Mouse (Mus musculus): Measurements from ENCODE around the gene Set. TPM values are rescaled to one million over a fixed set of nuclear protein-coding genes. Genes with fewer than 3 reads are reported as not detected.

Gene Set
- total RNA-seq (2014; rRNA removed): 361 and 392 TPM in 2 replicates
- 349 and 384 TPM in 2 replicates for polyA plus RNA-seq (2015; fragmentation: Nextera tagmentation; extraction: Ambion mirVana)

DNA sequence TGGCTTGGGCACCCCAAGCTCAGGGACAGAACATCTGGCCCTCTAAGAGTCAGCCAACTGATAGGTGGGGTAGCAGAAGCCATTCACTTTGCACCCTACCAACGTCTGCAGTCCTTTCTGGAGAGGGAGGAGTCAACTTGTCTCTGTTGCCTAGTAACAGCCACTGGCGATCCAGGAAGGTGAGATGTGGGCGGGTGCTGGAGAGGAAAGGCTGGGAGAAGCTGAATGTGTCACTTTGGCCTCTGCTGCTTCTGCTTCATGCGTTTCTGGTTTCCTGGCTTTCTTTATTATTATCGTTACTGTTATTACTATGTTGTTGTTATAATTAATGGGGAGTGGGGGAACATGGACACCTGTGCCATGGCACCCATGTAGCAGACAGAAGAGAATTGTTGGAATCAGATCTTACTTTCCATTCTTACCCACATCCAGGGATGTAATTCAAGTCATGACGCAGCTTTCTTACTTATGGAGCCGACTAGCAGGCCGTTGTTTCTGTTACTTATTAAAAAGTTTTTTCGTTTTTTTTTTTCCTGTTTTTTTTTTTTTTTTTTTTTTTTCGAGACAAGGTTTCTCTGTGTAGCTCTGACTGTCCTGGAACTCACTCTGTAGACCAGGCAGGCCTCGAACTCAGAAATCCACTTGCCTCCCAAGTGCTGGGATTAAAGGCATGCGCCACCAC is at the start of gene Set:
TSS of gene Set (plus strand) at position 156 of the 682 bp plus-strand sequence.
- Histone ChIP-seq H3K27ac (ENCODE audit: low read depth, low read length) (no peak within 1 kb of the TSS), H3K27me3 (ENCODE audit: insufficient read depth, low read length) (no peaks in the 10 kb centered on the region), H3K9ac (no peak within 1 kb of the TSS), H3K4me2 (ENCODE audit: low read depth) (no peak within 1 kb of the TSS), H3K4me1 (ENCODE audit: insufficient read depth) (0 out of 2 replicates have a peak, but pooled peaks cover 4% of the 10 kb centered on the region), H3K4me3 (ENCODE audit: low read depth, low read length) (no peak within 1 kb of the TSS), H3K36me3 (ENCODE audit: insufficient read depth) (no peaks in the 10 kb centered on the region), H3K9me3 (ENCODE audit: low read length) (no peaks in the 10 kb centered on the region)
- 53% methylated on average over 12 of the region's 12 CpGs for WGBS
- TF ChIP-seq CTCF (IDR thresholded peaks at IDR 0.05; ENCODE audit: low read depth): no peak
- no peak for DNase-seq
- ATAC-seq: no peak

DNA sequence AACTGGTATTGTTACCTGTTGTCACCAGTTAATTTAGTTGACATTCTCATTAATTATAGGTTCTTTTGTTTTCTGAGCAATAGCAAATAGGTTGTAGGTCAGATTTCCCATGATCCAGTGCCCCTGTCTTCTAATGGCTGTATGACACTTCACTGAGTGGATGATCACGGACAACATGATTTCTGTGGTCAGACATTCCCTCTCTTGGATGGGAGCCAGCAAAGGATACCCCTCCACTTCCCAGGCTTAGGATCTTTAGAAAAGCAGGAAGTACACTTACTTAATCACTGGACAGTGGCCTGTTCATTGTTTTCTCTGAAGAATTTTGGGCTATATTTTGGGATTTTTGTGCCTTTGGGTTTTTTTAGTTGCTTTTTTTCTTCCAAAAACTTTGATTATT is 48.1 kb upstream of the Set start:
- Histone ChIP-seq H3K4me3 (ENCODE audit: low read depth, low read length) (no peak overlapping the region), H3K27ac (ENCODE audit: low read depth, low read length) (no peak overlapping the region), H3K4me1 (ENCODE audit: insufficient read depth) (no peaks in the 10 kb centered on the region), H3K9ac (no peak overlapping the region), H3K4me2 (ENCODE audit: low read depth) (no peak overlapping the region), H3K9me3 (ENCODE audit: low read length) (no peaks in the 10 kb centered on the region), H3K27me3 (ENCODE audit: insufficient read depth, low read length) (no peaks in the 10 kb centered on the region), H3K36me3 (ENCODE audit: insufficient read depth) (peaks cover 94% of the 10 kb centered on the region)
- WGBS: 55% methylated on average over 1 of the region's 1 CpGs
- no peak for ATAC-seq
- TF ChIP-seq CTCF (IDR thresholded peaks at IDR 0.05; ENCODE audit: low read depth): no peak
- no peak for DNase-seq

DNA sequence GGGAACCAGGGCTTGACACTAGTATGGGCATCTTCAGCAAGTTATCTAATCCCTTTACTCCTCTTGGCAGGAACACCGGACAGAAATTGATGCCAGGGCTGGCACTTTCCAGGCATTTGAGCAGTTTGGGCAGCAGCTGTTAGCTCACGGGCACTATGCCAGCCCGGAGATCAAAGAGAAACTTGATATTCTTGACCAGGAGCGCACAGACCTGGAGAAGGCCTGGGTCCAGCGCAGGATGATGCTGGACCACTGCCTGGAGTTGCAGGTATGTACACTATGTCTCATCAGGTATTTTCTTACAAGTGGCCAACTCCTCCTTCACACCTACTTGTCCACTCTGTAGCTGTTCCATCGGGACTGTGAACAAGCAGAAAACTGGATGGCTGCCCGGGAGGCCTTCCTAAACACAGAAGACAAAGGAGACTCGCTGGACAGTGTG is 46.3 kb upstream of the Set start:
- WGBS: 63% methylated on average over 8 of the region's 8 CpGs
- no peaks in the 10 kb centered on the region for H3K9me3 ChIP-seq (ENCODE audit: low read length)
- H3K4me3 ChIP-seq (ENCODE audit: low read depth, low read length): no peak overlapping the region
- no peaks in the 10 kb centered on the region for H3K27me3 ChIP-seq (ENCODE audit: insufficient read depth, low read length)
- ATAC-seq (no peak), DNase-seq (peak; percentile 36)
- H3K4me2 ChIP-seq (ENCODE audit: low read depth): no peak overlapping the region
- peaks cover 97% of the 10 kb centered on the region for H3K36me3 ChIP-seq (ENCODE audit: insufficient read depth)
- TF ChIP-seq CTCF (IDR thresholded peaks at IDR 0.05; ENCODE audit: low read depth): no peak
- no peak overlapping the region for H3K9ac ChIP-seq
- no peaks in the 10 kb centered on the region for H3K4me1 ChIP-seq (ENCODE audit: insufficient read depth)
- no peak overlapping the region; the same call in 1 of the 2 replicates for H3K27ac ChIP-seq (ENCODE audit: low read depth, low read length)

GRCm38 (mm10) chr2:30014326-30014966 is 42.7 kb upstream of the Set start:
- no peak for TF ChIP-seq CTCF (IDR thresholded peaks at IDR 0.05; ENCODE audit: low read depth)
- Histone ChIP-seq H3K9ac (no peak overlapping the region), H3K36me3 (ENCODE audit: insufficient read depth) (peaks cover 98% of the 10 kb centered on the region), H3K27me3 (ENCODE audit: insufficient read depth, low read length) (no peaks in the 10 kb centered on the region), H3K4me1 (ENCODE audit: insufficient read depth) (no peaks in the 10 kb centered on the region), H3K4me3 (ENCODE audit: low read depth, low read length) (no peak overlapping the region), H3K27ac (ENCODE audit: low read depth, low read length) (no peak overlapping the region), H3K4me2 (ENCODE audit: low read depth) (no peak overlapping the region), H3K9me3 (ENCODE audit: low read length) (no peaks in the 10 kb centered on the region)
- DNase-seq (no peak), ATAC-seq (no peak)
- WGBS: 81% methylated on average over 11 of the region's 11 CpGs

DNA sequence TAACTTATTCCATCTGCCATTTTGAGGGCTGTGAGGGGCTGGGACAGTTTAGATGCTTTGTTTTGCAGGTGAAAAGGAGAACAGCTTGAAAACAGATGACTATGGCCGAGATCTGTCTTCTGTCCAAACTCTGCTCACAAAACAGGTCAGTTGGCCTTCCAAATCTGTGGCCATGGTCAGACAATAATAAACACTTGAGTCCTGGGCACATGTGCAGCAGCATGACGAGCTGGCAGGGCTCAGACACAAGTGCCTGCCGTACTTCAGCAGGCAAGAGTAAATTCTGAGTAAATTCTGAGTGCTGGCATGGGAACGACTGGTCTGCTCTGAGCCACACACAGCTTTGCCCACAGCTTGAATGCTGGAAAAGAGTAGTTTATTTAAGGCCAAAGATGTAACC is 31.7 kb upstream of the Set start:
- Histone ChIP-seq H3K4me2 (ENCODE audit: low read depth) (no peak overlapping the region), H3K27me3 (ENCODE audit: insufficient read depth, low read length) (no peaks in the 10 kb centered on the region), H3K9me3 (ENCODE audit: low read length) (no peaks in the 10 kb centered on the region), H3K9ac (no peak overlapping the region), H3K36me3 (ENCODE audit: insufficient read depth) (peaks cover 100% of the 10 kb centered on the region), H3K27ac (ENCODE audit: low read depth, low read length) (no peak overlapping the region), H3K4me3 (ENCODE audit: low read depth, low read length) (no peak overlapping the region), H3K4me1 (ENCODE audit: insufficient read depth) (no peaks in the 10 kb centered on the region)
- TF ChIP-seq CTCF (IDR thresholded peaks at IDR 0.05; ENCODE audit: low read depth): no peak
- WGBS: 86% methylated on average over 4 of the region's 4 CpGs
- ATAC-seq (no peak), DNase-seq (no peak)

DNA sequence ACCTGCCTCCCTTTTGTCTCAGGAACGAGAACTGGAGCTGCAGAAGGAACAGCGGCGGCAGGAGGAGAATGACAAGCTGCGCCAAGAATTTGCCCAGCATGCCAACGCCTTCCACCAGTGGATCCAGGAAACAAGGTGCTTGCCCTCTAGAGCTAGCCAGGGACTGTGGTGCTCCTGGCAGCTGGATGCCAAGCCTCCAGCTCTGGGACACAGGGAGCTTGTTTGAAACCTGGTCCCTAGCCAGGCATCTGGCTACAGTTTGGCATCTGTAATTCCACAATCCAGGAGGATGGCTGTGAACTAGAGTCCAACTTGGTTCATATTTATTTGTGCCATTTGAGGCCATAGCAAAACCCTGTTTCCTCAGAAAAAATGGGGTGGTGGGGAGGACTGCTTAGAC is 30.2 kb upstream of the Set start:
- no peak overlapping the region for H3K4me2 ChIP-seq (ENCODE audit: low read depth)
- H3K4me1 ChIP-seq (ENCODE audit: insufficient read depth): no peaks in the 10 kb centered on the region
- H3K9me3 ChIP-seq (ENCODE audit: low read length): no peaks in the 10 kb centered on the region
- no peak overlapping the region for H3K4me3 ChIP-seq (ENCODE audit: low read depth, low read length)
- H3K27ac ChIP-seq (ENCODE audit: low read depth, low read length): no peak overlapping the region
- ATAC-seq: no peak
- no peaks in the 10 kb centered on the region for H3K27me3 ChIP-seq (ENCODE audit: insufficient read depth, low read length)
- no peak for TF ChIP-seq CTCF (IDR thresholded peaks at IDR 0.05; ENCODE audit: low read depth)
- H3K9ac ChIP-seq: no peak overlapping the region
- H3K36me3 ChIP-seq (ENCODE audit: insufficient read depth): peaks cover 100% of the 10 kb centered on the region
- 87% methylated on average over 5 of the region's 5 CpGs for WGBS
- no peak for DNase-seq

GRCm38 (mm10) chr2:30032244-30032846 is 24.8 kb upstream of the Set start:
- TF ChIP-seq CTCF (IDR thresholded peaks at IDR 0.05; ENCODE audit: low read depth): peak; percentile 47
- no peaks in the 10 kb centered on the region for H3K27me3 ChIP-seq (ENCODE audit: insufficient read depth, low read length)
- H3K9ac ChIP-seq: no peak overlapping the region
- no peak overlapping the region for H3K4me3 ChIP-seq (ENCODE audit: low read depth, low read length)
- DNase-seq: no peak
- 54% methylated on average over 11 of the region's 11 CpGs for WGBS
- peak; percentile 62 for ATAC-seq
- no peak overlapping the region for H3K4me2 ChIP-seq (ENCODE audit: low read depth)
- peak overlapping the region; percentile 1; the same call in 1 of the 2 replicates for H3K27ac ChIP-seq (ENCODE audit: low read depth, low read length)
- no peaks in the 10 kb centered on the region for H3K9me3 ChIP-seq (ENCODE audit: low read length)
- no peaks in the 10 kb centered on the region for H3K4me1 ChIP-seq (ENCODE audit: insufficient read depth)
- peaks cover 74% of the 10 kb centered on the region for H3K36me3 ChIP-seq (ENCODE audit: insufficient read depth)

Data from forebrain, postnatal 0 days (tissue).